Mouse (Mus musculus): ENCODE data around the gene Crispld2. TPM values are rescaled to one million over a fixed set of nuclear protein-coding genes. Genes with fewer than 3 reads are reported as not detected.

Gene Crispld2
- polyA plus RNA-seq (2012; rRNA removed), result 16.7 and 19.7 TPM in 2 replicates

DNA sequence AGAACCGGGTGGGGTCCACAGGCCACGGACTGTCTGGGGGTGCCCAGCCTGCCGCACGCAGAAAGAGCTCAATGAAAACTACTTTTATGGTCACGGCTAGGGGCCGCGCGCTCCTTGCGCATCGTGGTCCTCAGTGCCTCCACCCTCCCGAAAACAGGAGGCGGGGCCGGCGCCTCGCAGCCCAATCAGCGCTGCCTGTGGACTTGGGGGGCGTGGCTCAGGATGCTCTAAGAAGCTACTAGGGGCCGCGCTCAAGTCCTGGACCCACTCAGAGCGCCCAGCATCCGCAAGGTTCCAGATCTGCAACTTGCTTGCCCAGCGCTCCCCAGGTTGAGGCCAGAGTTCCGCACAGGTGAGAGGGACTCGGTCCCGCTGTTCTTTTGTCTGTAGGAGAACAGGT lies at the start of gene Crispld2:
Gene Crispld2 (plus strand): TSS at position 190 of the 400 bp plus-strand sequence.
- no peaks in the 10 kb centered on the region for H3K27me3 ChIP-seq (replicated peaks; ENCODE audit: control insufficient read depth, insufficient read depth, low read length)
- 2% methylated on average over 25 of the region's 25 CpGs for WGBS
- no peak within 1 kb of the TSS for H3K27ac ChIP-seq (ENCODE audit: insufficient read depth, low read depth, low read length)
- H3K4me3 ChIP-seq (ENCODE audit: insufficient read depth, low read depth, low read length), result peak within 1 kb of the TSS; percentile 16
- H3K4me1 ChIP-seq (ENCODE audit: control insufficient read depth, insufficient read depth, low read length), result peaks cover 9% of the 10 kb centered on the region; the same call in 1 of the 2 replicates
- TF ChIP-seq POLR2A (IDR thresholded peaks at IDR 0.05; ENCODE audit: low read depth, low read length) (no peak), CTCF (conservative IDR thresholded peaks at IDR 0.05; ENCODE audit: insufficient read depth, insufficient read length, low read depth, low read length) (no peak)
- peak; percentile 81 for DNase-seq
- no peaks in the 10 kb centered on the region for H3K36me3 ChIP-seq (ENCODE audit: control insufficient read depth, insufficient read depth, low read length)

DNA sequence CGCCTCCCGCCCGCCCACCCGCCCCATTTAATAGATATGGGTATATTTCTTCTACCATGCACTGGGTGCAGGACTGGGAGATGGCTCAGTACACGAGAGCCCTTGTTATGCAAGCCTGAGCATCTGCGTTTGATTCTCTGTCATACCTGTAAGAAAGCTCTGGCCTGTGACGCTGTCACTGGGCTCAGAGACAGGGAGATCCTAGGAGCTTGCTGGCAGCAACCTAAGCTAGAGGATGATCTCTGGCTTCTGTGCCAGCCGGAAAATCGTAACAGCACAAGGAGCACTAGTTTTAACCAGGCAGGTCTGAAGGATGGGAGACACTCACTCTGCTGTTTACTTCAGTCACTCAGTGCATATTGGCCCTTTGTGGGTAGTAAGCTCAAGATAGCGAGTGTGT lies 48.6 kb upstream of the Crispld2 start:
- WGBS, result 61% methylated on average over 10 of the region's 10 CpGs
- H3K36me3 ChIP-seq (ENCODE audit: control insufficient read depth, insufficient read depth, low read length), result peaks cover 3% of the 10 kb centered on the region; the same call in 1 of the 2 replicates
- no peak for TF ChIP-seq POLR2A (IDR thresholded peaks at IDR 0.05; ENCODE audit: low read depth, low read length)
- no peak for TF ChIP-seq CTCF (conservative IDR thresholded peaks at IDR 0.05; ENCODE audit: insufficient read depth, insufficient read length, low read depth, low read length)
- H3K27me3 ChIP-seq (replicated peaks; ENCODE audit: control insufficient read depth, insufficient read depth, low read length), result no peaks in the 10 kb centered on the region
- peaks cover 5% of the 10 kb centered on the region; the same call in 1 of the 2 replicates for H3K4me1 ChIP-seq (ENCODE audit: control insufficient read depth, insufficient read depth, low read length)
- no peak overlapping the region; the same call in 1 of the 2 replicates for H3K27ac ChIP-seq (ENCODE audit: insufficient read depth, low read depth, low read length)
- H3K4me3 ChIP-seq (ENCODE audit: insufficient read depth, low read depth, low read length), result no peak overlapping the region
- DNase-seq, result peak; percentile 31

DNA sequence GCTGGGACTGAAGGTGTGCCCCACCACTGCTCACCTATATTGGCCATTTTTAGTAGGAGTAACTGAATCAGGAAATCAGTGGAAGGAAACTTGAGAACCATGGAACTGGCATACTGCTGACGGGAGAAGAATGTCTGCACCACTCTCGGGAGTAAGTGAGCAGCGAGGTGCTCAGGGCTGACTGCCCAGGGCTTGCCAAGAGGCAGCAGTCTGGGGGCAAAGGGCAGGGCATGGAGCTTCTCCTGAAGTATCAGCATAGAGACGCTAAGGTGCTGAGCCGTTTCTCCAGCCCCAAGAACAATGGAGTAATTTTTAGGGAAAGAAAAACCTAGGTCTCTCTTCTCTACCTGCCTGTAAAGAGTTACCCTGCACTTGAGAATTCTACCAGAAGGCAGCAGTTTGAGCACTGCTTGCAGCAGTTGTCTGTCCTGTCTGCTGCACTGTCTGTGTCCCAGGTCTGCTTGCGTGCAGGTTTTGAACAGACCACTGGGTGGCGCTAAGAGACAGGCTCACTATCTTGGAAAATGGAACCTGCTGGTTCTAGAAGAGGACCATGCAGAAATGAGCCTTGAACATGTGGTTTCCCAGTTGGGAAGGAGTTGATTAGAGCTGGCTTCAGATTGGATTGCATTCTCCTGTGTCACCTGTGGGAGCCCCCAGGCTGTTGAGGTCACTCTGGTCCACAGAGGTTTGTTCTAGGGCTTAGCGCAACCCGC lies 48.0 kb upstream of the Crispld2 start:
- Histone ChIP-seq H3K4me3 (ENCODE audit: insufficient read depth, low read depth, low read length) (no peak overlapping the region), H3K36me3 (ENCODE audit: control insufficient read depth, insufficient read depth, low read length) (peaks cover 4% of the 10 kb centered on the region; the same call in 1 of the 2 replicates), H3K27ac (ENCODE audit: insufficient read depth, low read depth, low read length) (no peak overlapping the region; the same call in 1 of the 2 replicates), H3K4me1 (ENCODE audit: control insufficient read depth, insufficient read depth, low read length) (peaks cover 5% of the 10 kb centered on the region; the same call in 1 of the 2 replicates), H3K27me3 (replicated peaks; ENCODE audit: control insufficient read depth, insufficient read depth, low read length) (no peaks in the 10 kb centered on the region)
- DNase-seq, result peak; percentile 89
- 46% methylated on average over 9 of the region's 9 CpGs for WGBS
- TF ChIP-seq CTCF (conservative IDR thresholded peaks at IDR 0.05; ENCODE audit: insufficient read depth, insufficient read length, low read depth, low read length), result peak; percentile 95
- TF ChIP-seq POLR2A (IDR thresholded peaks at IDR 0.05; ENCODE audit: low read depth, low read length), result no peak

DNA sequence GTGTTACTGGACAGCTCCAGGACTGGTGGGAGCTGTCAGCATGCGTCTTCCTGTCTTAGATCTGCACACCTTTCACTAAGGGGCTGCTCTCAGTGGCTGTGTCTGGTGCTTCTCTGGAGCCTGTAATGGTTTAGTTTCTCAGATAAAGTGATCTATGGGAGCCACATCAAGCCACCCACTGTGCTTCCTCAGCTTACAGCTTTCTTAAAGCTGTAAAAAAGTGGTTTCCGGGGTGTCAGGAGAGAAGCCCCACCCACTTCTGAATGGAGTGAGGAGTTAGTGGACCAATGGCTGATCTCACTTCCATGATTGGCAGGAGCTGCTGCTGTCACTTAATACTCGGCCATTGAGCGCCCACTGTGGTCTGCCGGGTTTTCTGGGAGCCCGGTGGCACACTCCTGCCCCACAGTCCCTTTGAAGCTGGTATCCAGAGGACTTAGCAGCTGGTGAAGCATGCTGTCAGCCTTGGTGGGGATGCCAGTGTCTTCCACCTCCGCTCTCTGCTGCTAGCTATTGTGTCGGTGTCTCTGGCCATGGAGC lies 45.8 kb upstream of the Crispld2 start:
- WGBS, result 74% methylated on average over 8 of the region's 8 CpGs
- no peak overlapping the region for H3K27ac ChIP-seq (ENCODE audit: insufficient read depth, low read depth, low read length)
- peaks cover 2% of the 10 kb centered on the region; the same call in 1 of the 2 replicates for H3K36me3 ChIP-seq (ENCODE audit: control insufficient read depth, insufficient read depth, low read length)
- no peak overlapping the region for H3K4me3 ChIP-seq (ENCODE audit: insufficient read depth, low read depth, low read length)
- TF ChIP-seq CTCF (conservative IDR thresholded peaks at IDR 0.05; ENCODE audit: insufficient read depth, insufficient read length, low read depth, low read length) (no peak), POLR2A (IDR thresholded peaks at IDR 0.05; ENCODE audit: low read depth, low read length) (no peak)
- H3K27me3 ChIP-seq (replicated peaks; ENCODE audit: control insufficient read depth, insufficient read depth, low read length), result no peaks in the 10 kb centered on the region
- DNase-seq, result no peak
- H3K4me1 ChIP-seq (ENCODE audit: control insufficient read depth, insufficient read depth, low read length), result peaks cover 5% of the 10 kb centered on the region; the same call in 1 of the 2 replicates

DNA sequence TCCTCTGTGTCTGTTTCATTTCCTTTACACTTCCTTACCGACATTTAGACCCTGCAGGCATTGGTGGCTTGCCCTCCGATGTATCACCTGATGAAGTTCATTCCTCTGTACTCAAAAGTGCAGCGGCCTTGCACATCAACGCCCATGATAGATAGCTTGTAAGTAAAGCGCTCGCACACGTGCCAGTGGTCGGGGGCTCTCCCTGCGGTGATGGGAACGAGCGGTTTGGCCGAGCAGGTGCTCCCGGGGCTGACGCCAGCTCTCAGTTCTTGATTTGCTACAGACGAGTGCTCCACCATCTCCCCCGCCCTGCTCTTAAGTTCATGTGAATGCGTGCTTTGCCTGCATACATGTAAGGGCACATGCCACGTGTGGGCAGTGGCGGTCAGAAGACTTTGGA lies 44.6 kb upstream of the Crispld2 start:
- no peak for DNase-seq
- Histone ChIP-seq H3K36me3 (ENCODE audit: control insufficient read depth, insufficient read depth, low read length) (peaks cover 4% of the 10 kb centered on the region; the same call in 1 of the 2 replicates), H3K27me3 (replicated peaks; ENCODE audit: control insufficient read depth, insufficient read depth, low read length) (no peaks in the 10 kb centered on the region), H3K27ac (ENCODE audit: insufficient read depth, low read depth, low read length) (no peak overlapping the region), H3K4me1 (ENCODE audit: control insufficient read depth, insufficient read depth, low read length) (peaks cover 5% of the 10 kb centered on the region; the same call in 1 of the 2 replicates), H3K4me3 (ENCODE audit: insufficient read depth, low read depth, low read length) (no peak overlapping the region)
- no peak for TF ChIP-seq POLR2A (IDR thresholded peaks at IDR 0.05; ENCODE audit: low read depth, low read length)
- no peak for TF ChIP-seq CTCF (conservative IDR thresholded peaks at IDR 0.05; ENCODE audit: insufficient read depth, insufficient read length, low read depth, low read length)
- 64% methylated on average over 19 of the region's 19 CpGs for WGBS

DNA sequence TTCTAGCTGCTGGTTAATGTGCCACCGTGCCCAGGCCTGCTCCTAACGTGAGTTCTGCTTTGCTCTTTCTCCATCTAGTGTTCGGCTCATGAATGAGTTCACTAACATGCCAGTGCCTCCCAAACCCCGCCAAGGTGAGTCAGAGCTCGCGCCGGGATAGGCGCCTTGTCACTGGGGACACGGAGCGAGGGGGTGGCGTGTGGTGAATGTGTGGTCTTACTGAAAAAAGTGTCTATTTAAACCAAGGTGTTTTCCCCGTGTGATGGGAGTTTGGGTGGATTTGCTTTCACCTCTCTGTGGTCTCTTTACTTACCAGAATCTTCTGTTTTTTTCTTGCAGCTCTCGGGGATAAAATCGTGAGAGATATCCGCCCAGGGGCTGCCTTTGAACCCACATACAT lies 43.9 kb upstream of the Crispld2 start:
- DNase-seq, result no peak
- Histone ChIP-seq H3K27ac (ENCODE audit: insufficient read depth, low read depth, low read length) (no peak overlapping the region), H3K36me3 (ENCODE audit: control insufficient read depth, insufficient read depth, low read length) (peaks cover 4% of the 10 kb centered on the region), H3K4me3 (ENCODE audit: insufficient read depth, low read depth, low read length) (no peak overlapping the region), H3K4me1 (ENCODE audit: control insufficient read depth, insufficient read depth, low read length) (peaks cover 5% of the 10 kb centered on the region; the same call in 1 of the 2 replicates), H3K27me3 (replicated peaks; ENCODE audit: control insufficient read depth, insufficient read depth, low read length) (no peaks in the 10 kb centered on the region)
- TF ChIP-seq CTCF (conservative IDR thresholded peaks at IDR 0.05; ENCODE audit: insufficient read depth, insufficient read length, low read depth, low read length) (no peak), POLR2A (IDR thresholded peaks at IDR 0.05; ENCODE audit: low read depth, low read length) (no peak)
- 78% methylated on average over 15 of the region's 15 CpGs for WGBS

DNA sequence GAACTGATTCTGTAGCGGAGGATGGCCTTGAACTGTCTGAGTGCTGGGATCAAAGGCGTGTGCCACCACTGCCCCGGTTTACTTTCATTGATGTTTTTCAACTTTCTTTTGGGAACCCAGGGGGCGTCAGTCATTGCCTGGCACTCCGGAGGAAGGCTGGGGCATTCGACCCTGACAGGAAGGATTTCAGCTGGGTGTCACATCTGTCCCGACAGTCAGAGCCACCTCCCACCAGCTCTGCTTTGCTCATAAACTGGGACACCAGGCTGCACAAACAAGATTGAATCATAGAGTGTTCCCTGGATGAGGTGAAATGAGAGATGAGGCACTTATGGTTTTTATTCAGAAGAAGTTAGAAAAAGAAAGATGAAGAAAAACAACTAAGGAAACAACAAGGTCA lies 40.0 kb upstream of the Crispld2 start:
- Histone ChIP-seq H3K36me3 (ENCODE audit: control insufficient read depth, insufficient read depth, low read length) (peaks cover 12% of the 10 kb centered on the region), H3K4me1 (ENCODE audit: control insufficient read depth, insufficient read depth, low read length) (no peaks in the 10 kb centered on the region), H3K27ac (ENCODE audit: insufficient read depth, low read depth, low read length) (no peak overlapping the region), H3K4me3 (ENCODE audit: insufficient read depth, low read depth, low read length) (no peak overlapping the region), H3K27me3 (replicated peaks; ENCODE audit: control insufficient read depth, insufficient read depth, low read length) (no peaks in the 10 kb centered on the region)
- DNase-seq, result no peak
- no peak for TF ChIP-seq POLR2A (IDR thresholded peaks at IDR 0.05; ENCODE audit: low read depth, low read length)
- TF ChIP-seq CTCF (conservative IDR thresholded peaks at IDR 0.05; ENCODE audit: insufficient read depth, insufficient read length, low read depth, low read length), result no peak
- 54% methylated on average over 7 of the region's 7 CpGs for WGBS

Data from kidney, adult 2 months (tissue).